Mouse (Mus musculus) NIH3T3 (cell line): ENCODE results near the gene Nrp2.

ENCODE experiments used
- DNase-seq: peaks from one replicate; pipeline ENCODE4 v3.0.0-alpha.2; 2012; ENCODE audit warnings: low read depth

Nrp2 gene

GRCm38 (mm10) chr1:62859556-62860300 is 156.6 kb downstream of the Nrp2 start:
- DNase-seq, result peak; percentile 68

GRCm38 (mm10) chr1:62860327-62860726 is 157.2 kb downstream of the Nrp2 start:
- peak; percentile 34 for DNase-seq

GRCm38 (mm10) chr1:62860788-62861187 is 157.7 kb downstream of the Nrp2 start:
- peak; percentile 26 for DNase-seq
